Mouse (Mus musculus) heart, postnatal 36 days (tissue): ENCODE results near the gene Cetn2. TPM values are rescaled to one million over a fixed set of nuclear protein-coding genes. Genes with fewer than 3 reads are reported as not detected.

Experiments
- DNase-seq, 2 experiments: peaks; one replicate each; pipeline ENCODE4 v3.0.0; 2021 to 2022
- intact Hi-C: fragments of 180-260 bp; cut with DNase I; formaldehyde crosslinking; loops from one replicate; pipeline ENCODE4 v1.15.1; 2025
- total RNA-seq, 2 experiments: library from RNA; stranded (reverse); gene quantifications; 2 replicates each; pipeline ENCODE4 v1.2.3; 2021

Cetn2 gene
- 10 to 100 TPM; 29.2 to 29.6 TPM for total RNA-seq

DNA sequence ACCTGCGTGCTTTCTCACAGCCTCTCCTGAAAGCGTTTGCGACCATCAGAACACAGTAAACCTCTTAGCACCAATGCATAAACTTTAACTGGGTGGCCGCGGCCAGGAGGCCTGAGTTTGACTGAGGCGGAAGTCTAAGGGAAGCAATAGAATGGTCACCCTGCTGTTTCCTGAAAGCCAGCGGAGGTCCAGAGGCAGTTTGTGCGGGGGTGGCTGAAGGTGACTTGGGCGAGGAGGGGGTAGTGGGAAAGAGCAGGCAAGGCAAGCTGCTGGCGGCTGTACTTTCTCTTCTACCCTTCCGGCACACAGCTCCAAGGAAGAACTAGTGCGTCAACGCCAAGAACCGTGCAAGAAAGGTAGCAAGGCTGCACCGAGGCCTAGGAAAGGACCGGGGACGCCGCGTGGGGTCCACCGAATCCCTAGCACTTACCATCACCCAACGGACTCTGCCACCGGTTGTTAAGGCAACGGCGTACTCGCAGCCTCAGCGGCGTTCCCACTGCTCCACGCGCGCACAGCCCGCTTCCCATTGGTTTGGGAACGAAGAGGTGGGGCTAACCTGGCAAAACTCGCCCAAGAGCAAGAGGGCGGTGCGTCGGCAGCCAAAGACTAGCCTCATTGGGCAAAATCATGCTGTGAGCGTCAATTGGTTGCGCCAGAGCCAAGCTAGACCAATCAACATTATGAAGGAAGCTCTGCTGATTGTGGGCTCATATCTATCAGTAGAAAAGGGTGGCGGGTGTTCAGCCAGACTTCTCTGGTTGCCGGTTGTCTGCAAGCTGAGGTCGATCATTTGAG, at the start of gene Cetn2, which contains the start of gene Nsdhl:
TSS of gene Cetn2 (minus strand) at position 528 of the 798 bp plus-strand sequence.
TSS of gene Nsdhl (plus strand) at position 674 of the 798 bp plus-strand sequence.
- DNase-seq: peak; percentile 76 to 81

DNA sequence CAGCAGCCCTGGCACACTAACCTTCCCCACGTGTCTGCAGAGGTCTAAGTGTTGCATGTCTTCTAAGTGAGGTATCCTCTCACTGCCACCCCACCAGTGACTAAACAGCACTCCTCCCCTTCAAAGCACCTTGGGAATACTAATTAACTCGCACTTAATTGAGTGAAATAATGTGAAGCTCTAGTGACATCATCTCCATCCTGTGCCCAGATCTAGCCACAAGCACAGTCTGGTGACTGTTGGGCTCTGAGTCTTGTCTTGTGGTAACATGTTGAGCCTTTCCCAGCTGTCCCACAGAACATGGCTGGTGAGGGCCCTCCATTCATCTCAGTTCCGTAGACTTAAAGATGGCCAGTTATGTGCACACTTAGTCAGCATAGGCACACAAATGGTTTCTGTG, 44.5 kb upstream of the Cetn2 start:
- intact Hi-C loops: no loop called here
- DNase-seq: no peak

More for the DNA sequence above, at the start of gene Cetn2, which contains the start of gene Nsdhl:
- intact Hi-C loops: no loop called here

DNA sequence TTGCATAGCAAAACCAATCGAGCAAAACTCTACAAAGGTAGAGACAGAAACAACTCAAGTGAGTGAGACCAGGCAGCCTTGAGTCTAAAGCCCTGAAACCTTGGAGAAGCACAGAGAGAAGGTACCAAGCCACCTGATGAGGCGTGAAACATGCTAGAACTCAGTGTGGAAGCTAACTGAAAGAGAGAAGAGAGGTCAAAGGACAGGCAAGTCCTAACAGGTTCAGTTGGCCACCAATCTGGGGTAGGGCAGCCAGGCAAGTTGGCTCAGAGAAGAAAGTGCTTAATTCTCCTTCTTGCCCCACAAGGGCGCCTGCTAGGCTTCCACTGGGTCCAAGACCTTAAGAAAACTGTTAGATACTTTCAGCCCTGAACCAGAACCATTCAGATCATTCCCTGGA, 43.3 kb upstream of the Cetn2 start:
- no peak for DNase-seq
- intact Hi-C loops: no loop called here

DNA sequence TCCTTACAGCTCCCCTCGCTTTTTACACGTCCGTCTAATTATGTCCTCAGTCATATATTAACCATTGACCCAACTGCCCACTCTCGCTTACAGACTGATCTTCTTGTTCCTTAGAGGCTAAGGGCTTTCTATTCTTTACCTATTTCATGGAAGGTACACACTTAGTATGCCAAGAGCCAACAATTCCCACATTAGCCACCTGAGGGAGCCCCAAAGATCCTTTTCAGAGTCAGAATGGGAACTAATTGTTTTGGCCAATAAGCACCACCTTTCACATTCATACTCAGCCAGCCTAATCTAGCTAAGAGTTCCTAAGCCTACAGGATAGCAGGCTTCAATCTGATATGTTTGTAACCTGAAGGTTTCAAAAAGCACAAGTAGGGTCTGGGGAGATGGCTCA, 42.2 kb upstream of the Cetn2 start:
- intact Hi-C loops: no loop called here
- no peak for DNase-seq

DNA sequence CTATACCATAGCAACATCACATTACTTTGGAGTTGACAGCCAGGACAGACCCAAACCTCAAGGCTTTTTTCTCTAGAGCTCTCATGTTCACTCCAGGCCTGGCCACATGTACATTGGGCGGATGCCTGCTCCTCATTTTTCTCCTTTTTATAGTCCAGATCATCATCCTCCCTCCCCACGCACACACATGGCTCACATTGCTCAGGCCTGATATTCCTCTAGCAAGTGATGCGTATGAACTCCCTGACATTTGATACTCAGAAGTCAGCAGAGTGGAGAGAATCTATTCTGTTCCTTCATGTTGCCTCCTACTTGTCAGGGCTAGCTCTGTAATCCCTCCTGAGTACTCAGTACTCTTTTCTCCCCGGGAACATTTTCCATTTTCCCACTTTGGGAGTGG, 38.3 kb upstream of the Cetn2 start:
- intact Hi-C loops: no loop called here
- DNase-seq: no peak

DNA sequence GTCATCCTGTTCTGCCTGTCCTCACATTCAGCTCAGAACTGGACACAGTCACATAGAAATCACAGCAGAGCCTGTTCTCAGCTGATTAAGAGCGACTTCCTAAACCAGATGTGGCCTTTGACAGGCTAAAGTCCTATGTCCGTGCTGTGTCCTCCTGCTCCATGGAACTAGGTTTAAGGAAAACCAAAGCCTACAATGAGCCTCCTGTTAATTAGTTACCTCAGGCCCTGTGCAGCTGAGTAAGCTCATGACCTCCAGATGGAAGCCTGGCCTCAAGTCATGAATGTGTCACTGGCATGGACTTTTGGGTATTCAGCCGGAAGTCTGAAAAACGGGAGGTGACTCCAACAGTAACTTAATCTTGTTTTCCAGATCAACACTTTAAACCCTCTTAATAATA, 35.3 kb upstream of the Cetn2 start:
- intact Hi-C loops: no loop called here
- DNase-seq: no peak

DNA sequence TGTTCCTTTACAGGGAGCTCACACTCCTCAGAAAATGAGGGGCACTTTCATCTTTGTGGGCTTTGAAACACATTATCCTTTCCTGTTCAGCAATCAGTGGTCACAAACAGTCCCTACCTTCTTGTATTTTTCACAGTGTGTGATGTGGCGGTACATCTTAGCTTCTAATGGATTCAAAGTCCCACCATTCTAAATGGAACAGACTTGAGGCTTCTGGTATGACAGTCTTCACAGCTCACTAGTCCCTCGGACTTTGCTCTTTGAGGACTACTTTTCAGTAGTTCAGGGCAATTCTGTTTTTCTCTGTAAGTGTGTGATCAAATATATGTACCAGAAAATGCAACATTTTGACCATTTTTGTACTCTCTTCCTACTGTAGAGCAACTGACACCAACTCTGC, 3.2 kb upstream of the Cetn2 start:
- no peak for DNase-seq
- intact Hi-C loops: no loop called here

DNA sequence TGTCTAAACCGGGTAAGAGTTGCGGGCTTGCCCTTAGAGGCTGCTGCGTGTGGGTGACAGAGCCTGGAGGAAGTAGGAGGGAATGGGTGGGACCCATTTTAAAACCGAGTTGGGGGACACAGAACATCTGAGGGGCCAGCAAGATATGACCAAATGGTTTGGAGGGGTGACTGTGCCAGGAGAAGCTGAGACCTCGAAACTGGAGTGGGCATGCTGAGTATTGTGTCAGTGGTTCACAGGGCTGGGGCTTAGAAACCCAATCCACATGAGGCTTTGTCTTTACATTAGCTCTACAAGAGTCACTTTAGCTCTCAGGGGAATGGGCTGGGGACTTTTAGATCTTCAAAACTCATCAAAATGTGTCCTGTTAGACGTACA, 460 bp upstream of the Cetn2 start:
- intact Hi-C loops: no loop called here

DNA sequence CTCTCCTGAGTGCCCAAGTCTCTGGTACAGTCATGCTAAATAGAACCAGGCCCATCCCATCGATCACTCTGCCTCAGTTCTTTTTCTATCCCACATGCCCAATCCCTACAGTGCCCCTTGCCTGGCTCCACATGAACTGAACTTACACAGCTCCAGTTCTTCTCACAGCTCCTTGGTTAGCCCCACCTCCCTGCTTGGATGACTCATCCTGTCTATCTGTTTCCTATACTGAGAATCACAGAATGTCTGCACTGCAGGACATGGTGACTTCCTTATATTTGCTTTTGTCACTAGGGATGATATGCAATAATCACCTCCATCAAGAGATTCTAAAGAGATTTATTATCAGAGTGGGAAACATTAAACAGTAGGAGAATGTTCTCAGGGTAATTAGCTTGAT, 6.6 kb downstream of the Cetn2 start:
- DNase-seq: no peak
- intact Hi-C loops: no loop called here

More for the DNA sequence above, 460 bp upstream of the Cetn2 start:
- no peak for DNase-seq

DNA sequence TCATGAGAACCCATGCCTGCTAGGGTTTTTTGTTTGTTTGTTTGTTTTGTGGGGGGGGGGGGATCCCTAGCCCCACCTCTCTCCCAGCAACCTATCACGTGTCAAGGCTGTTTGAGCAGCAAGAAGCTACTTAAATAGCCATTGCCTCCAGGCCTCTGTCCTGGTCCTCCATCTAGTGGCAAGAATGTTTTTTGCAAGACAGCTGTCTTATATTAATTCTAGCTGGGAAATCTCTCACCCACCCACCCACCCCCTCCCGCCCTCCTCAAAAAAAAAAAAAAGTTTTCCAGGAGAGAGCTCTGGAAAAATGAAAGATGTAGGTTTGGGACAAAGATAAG, 9.8 kb downstream of the Cetn2 start:
- DNase-seq: no peak
- intact Hi-C loops: no loop called here

DNA sequence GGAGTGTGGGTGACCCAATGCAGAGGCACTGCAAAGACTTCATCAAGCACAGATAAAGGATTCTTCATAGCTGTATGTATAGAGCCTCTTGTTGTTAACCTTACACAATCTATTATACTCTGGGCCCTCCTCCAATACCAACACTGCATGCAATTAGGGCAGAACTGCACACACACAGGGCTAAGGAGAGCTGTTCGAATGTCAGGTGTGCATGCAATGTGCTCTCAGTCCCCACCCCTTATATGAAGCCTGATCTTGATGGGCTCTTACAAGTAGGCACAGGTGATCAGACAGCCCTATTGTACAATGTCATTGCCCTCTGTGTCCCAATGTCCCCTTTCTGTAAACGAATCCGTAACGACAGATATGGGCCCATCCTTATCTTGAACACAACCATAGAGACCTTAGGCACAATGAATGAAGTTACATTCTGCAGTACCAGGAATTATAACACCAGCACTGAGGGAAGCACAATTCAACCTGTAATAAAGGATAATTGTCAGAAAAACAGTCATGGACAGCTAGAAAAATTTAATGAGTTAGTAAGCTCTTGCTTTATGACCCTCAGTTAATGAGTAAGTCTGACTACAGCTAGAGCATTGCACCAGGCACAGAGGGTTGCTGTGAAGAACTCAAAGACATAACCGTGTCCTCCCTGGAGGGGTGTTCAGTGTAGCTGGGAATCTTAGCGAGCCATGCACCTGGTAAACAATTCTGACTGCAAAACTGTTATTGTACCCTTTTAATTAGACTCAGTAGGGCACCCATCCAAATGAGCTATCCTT, 10.4 kb downstream of the Cetn2 start:
- DNase-seq: no peak
- intact Hi-C loops: no loop called here

DNA sequence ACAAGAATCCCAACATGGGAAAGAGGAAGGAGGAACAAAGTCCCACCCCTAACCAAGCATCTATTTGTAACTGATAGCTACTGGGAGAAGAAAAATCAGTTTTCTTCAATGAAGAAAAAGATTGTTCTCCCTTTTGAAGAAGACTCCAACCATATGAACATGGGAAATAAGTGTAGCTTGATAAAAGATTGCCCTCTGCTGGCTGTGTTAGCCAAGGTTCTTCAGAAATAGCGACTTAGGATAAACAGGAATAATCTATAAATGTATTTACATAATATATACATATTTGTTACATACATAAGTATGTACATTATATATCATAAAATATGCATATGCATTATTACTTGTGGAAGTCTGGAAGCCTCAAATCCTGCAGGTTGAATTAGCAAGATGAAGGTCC, 15.7 kb downstream of the Cetn2 start:
- DNase-seq: no peak
- intact Hi-C loops: no loop called here

DNA sequence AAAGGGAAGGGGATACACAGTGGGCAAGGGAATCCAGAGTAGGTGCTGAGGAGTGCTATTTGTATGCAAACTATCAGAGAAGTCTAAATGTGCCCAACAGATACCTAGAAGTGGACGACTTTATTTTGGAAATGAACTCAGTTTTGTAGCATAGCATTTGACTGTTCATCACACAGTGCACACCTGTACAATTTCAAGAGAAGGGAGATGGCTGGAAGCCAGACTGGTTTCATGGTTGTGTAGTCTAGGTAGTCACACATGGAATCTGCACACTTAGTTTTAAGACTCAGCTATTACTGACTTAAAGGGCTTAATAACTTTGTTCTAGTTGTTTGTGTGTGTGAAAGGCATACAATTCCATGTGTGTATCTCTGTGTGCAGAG, 22.2 kb downstream of the Cetn2 start:
- intact Hi-C loops: no loop called here
- no peak for DNase-seq

DNA sequence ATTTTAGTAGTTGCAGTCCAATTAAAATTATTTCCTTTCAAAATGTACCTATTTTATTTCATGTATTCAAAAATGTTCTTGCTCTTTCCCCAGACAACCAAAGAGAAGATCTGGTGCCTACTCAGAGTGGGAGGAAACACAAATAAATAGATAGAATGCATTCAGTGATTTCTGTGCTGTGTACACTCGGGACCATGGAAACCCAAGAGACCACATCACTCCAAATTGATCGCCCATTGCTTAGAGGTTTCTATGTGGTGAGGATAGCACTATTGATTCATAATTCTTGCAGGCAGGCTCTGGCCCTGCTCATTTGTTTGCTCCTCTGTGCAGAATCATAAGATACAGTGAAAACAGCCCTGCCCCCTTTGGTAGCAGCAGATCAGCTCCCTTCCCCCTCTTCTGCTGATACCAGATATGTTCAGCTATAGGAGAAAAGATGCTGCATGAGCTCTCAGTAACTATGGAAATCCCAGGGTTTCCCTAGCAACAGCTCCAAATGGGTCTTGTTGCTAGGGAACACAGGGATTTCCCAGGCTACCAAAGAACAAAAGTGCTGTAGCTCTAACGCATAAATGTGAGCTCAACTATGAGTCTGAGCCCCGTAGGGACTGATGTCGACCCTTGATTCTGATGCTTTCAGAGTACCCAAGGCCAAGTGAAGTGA, 22.7 kb downstream of the Cetn2 start:
- no peak for DNase-seq
- intact Hi-C loops: no loop called here

Other genes with a start within 250 kb of the Cetn2 start
- under 1 TPM in 1 of 2 experiments, not detected in 1; 0.08 TPM for gene Gabrq, start 93.2 kb downstream of the Cetn2 start, total RNA-seq
- gene Nsdhl, start 146 bp upstream of the Cetn2 start, total RNA-seq: 1 to 10 TPM; 4.1 to 5.1 TPM
- gene Zfp185, start 68.9 kb upstream of the Cetn2 start, total RNA-seq: 1 to 10 TPM; 1.6 to 2.6 TPM
- not detected for gene Pnma5, start 118.7 kb upstream of the Cetn2 start, total RNA-seq
- gene Pnma3, start 146.4 kb upstream of the Cetn2 start, total RNA-seq: not detected
- gene Xlr4a, start 164.1 kb upstream of the Cetn2 start, total RNA-seq: 1 to 10 TPM; 1.7 to 4.3 TPM
- under 1 TPM; 0.19 to 0.76 TPM for gene Xlr3a, start 178.7 kb upstream of the Cetn2 start, total RNA-seq
- gene Gm14685, start 198.6 kb upstream of the Cetn2 start, total RNA-seq: not detected
- gene Xlr5b, start 230.4 kb upstream of the Cetn2 start, total RNA-seq: not detected
- gene DXBay18, start 231.0 kb upstream of the Cetn2 start, total RNA-seq: not detected